Mouse (Mus musculus): ENCODE results near the gene Cep95.
"Not testable (repeated sequence)": the region's sequence is repeated elsewhere in the genome, so short reads cannot be mapped to it uniquely, and the experiment has no call there.

Gene Cep95

GRCm38 (mm10) chr11:106788775-106789459, at the start of gene Cep95, which contains the start of gene Ddx5:
Gene Cep95, plus strand, starts transcription at chr11:106789252.
Gene Ddx5, minus strand, starts transcription at chr11:106789185.
- DNase-seq (ENCODE audit: low spot score), result peak; percentile 98

GRCm38 (mm10) chr11:106740724-106741123, 48.3 kb upstream of the Cep95 start:
- DNase-seq (ENCODE audit: low spot score), result not testable (repeated sequence)

- DNase-seq (ENCODE audit: low spot score), result no peak
Measured at GRCm38 (mm10) chr11:106741232-106741631, 47.8 kb upstream of the Cep95 start.

GRCm38 (mm10) chr11:106741826-106742225, 47.2 kb upstream of the Cep95 start:
- no peak for DNase-seq (ENCODE audit: low spot score)

GRCm38 (mm10) chr11:106742388-106742841, 46.6 kb upstream of the Cep95 start:
- DNase-seq (ENCODE audit: low spot score), result peak; percentile 63

GRCm38 (mm10) chr11:106744949-106745348, 44.1 kb upstream of the Cep95 start:
- DNase-seq (ENCODE audit: low spot score), result no peak

- DNase-seq (ENCODE audit: low spot score), result not testable (repeated sequence)
Measured at GRCm38 (mm10) chr11:106749557-106750120, 39.4 kb upstream of the Cep95 start.

GRCm38 (mm10) chr11:106750121-106750751, 38.8 kb upstream of the Cep95 start, which contains the start of gene Pecam1:
Gene Pecam1, minus strand, starts transcription at chr11:106750628.
- DNase-seq (ENCODE audit: low spot score), result peak; percentile 86

- DNase-seq (ENCODE audit: low spot score), result peak; percentile 38
Measured at GRCm38 (mm10) chr11:106751039-106752018, 37.7 kb upstream of the Cep95 start, which contains the start of gene Milr1. Gene Milr1, plus strand, starts transcription at chr11:106751226.

GRCm38 (mm10) chr11:106752103-106752502, 36.9 kb upstream of the Cep95 start:
- peak; percentile 78 for DNase-seq (ENCODE audit: low spot score)

GRCm38 (mm10) chr11:106753314-106753713, 35.7 kb upstream of the Cep95 start:
- DNase-seq (ENCODE audit: low spot score), result no peak

- no peak for DNase-seq (ENCODE audit: low spot score)
Measured at GRCm38 (mm10) chr11:106755583-106755982, 33.5 kb upstream of the Cep95 start.

GRCm38 (mm10) chr11:106759028-106759427, 30.0 kb upstream of the Cep95 start:
- DNase-seq (ENCODE audit: low spot score), result no peak

- DNase-seq (ENCODE audit: low spot score), result no peak
Measured at GRCm38 (mm10) chr11:106760511-106760910, 28.5 kb upstream of the Cep95 start.

GRCm38 (mm10) chr11:106762139-106762799, 26.8 kb upstream of the Cep95 start:
- peak; percentile 70 for DNase-seq (ENCODE audit: low spot score)

- DNase-seq (ENCODE audit: low spot score), result no peak
Measured at GRCm38 (mm10) chr11:106762800-106763185, 26.3 kb upstream of the Cep95 start.

GRCm38 (mm10) chr11:106766611-106767162, 22.4 kb upstream of the Cep95 start:
- DNase-seq (ENCODE audit: low spot score), result no peak

- no peak for DNase-seq (ENCODE audit: low spot score)
Measured at GRCm38 (mm10) chr11:106767516-106767915, 21.5 kb upstream of the Cep95 start.

GRCm38 (mm10) chr11:106770195-106770974, 18.7 kb upstream of the Cep95 start:
- DNase-seq (ENCODE audit: low spot score), result peak; percentile 56

- DNase-seq (ENCODE audit: low spot score), result no peak
Measured at GRCm38 (mm10) chr11:106773061-106773460, 16.0 kb upstream of the Cep95 start.
